In genomic region chr19:7144458-7144857, GRCm38 (mm10) we compare ENCODE assay signal across 10 mouse cellular contexts. TPM values are rescaled to one million over a fixed set of nuclear protein-coding genes. Genes with fewer than 3 reads are reported as not detected.
DNase-seq lines count a peak whose midpoint lies in the region; ATAC-seq lines count a peak whose summit lies in the region.
"Had no signal": no experiment of that assay in that cellular context is flagged by ENCODE, and none has a peak within 500 bp of the region (broad histone marks: within the 10 kb centered on the region; RNA-seq: fewer than 3 reads in every experiment).

No protein-coding gene starts in this region.

- no peak for ATAC-seq in heart, embryonic 14.5 days (ENCODE audit: insufficient number of reproducible peaks, insufficient read depth, low FRiP score, low read depth)
- no peak for ATAC-seq in hindbrain, embryonic 14.5 days (ENCODE audit: low FRiP score)
- ATAC-seq in midbrain, embryonic 12.5 days (ENCODE audit: low FRiP score, low read depth), result no peak
- no peak for ATAC-seq in frontal cortex, adult (ENCODE audit: low TSS enrichment)

- no peak for DNase-seq in heart, adult 9 months (ENCODE audit: low spot score in 2 of 2)
- DNase-seq in ES-CJ7 (ENCODE audit: low read depth, low spot score), result peak; percentile 67
- DNase-seq in hindbrain, embryonic 14.5 days (ENCODE audit: low spot score), result no peak
- DNase-seq in layer of hippocampus, postnatal 25 days (ENCODE audit: extremely low spot score in 1 of 2, low spot score in 1 of 2), result no peak
- no peak for DNase-seq in cerebellum, postnatal 14 days
- DNase-seq: cerebellum, adult 11 months had no signal

- 73% methylated on average over 3 of the region's 3 CpGs for WGBS in heart, embryonic 14.5 days
- 68% methylated on average over 3 of the region's 3 CpGs for WGBS in hindbrain, embryonic 14.5 days
- WGBS in midbrain, embryonic 12.5 days, result 66% methylated on average over 3 of the region's 3 CpGs

- peak overlapping the region; percentile 63; the same call in 1 of the 2 replicates for H3K9ac ChIP-seq in heart, embryonic 14.5 days (ENCODE audit: low read length)
- H3K9ac ChIP-seq in hindbrain, embryonic 14.5 days, result no peak overlapping the region
- no peak overlapping the region for H3K9ac ChIP-seq in midbrain, embryonic 12.5 days (replicated peaks)

- no peaks in the 10 kb centered on the region for H3K9me3 ChIP-seq in heart, embryonic 14.5 days (ENCODE audit: control insufficient read depth, low read length)
- no peaks in the 10 kb centered on the region for H3K9me3 ChIP-seq in hindbrain, embryonic 14.5 days (ENCODE audit: control insufficient read depth, low read length)
- no peaks in the 10 kb centered on the region for H3K9me3 ChIP-seq in midbrain, embryonic 12.5 days

- H3K4me3 ChIP-seq in heart, embryonic 14.5 days (ENCODE audit: control insufficient read depth in 1 of 2, insufficient read depth in 1 of 2, low read depth in 1 of 2, low read length in 2 of 2), result peak overlapping the region in 1 of 2 experiments; percentile 39; a peak in 1 of 4 replicates
- no peak overlapping the region for H3K4me3 ChIP-seq in hindbrain, embryonic 14.5 days (replicated peaks; ENCODE audit: low read length)
- H3K4me3 ChIP-seq in midbrain, embryonic 12.5 days, result no peak overlapping the region

- H3K36me3 ChIP-seq in heart, embryonic 14.5 days (ENCODE audit: control insufficient read depth, insufficient read depth, low read length), result no peaks in the 10 kb centered on the region
- H3K36me3 ChIP-seq in hindbrain, embryonic 14.5 days (replicated peaks; ENCODE audit: control insufficient read depth, insufficient read depth), result no peaks in the 10 kb centered on the region
- no peaks in the 10 kb centered on the region for H3K36me3 ChIP-seq in midbrain, embryonic 12.5 days

- H3K27ac ChIP-seq in heart, embryonic 14.5 days (replicated peaks in 1 of 2; ENCODE audit: control insufficient read depth in 1 of 2, insufficient read depth in 1 of 2, low read depth in 2 of 2, low read length in 2 of 2), result no peak overlapping the region
- no peak overlapping the region for H3K27ac ChIP-seq in hindbrain, embryonic 14.5 days
- no peak overlapping the region for H3K27ac ChIP-seq in midbrain, embryonic 12.5 days (replicated peaks)

- peaks cover 29 to 40% of the 10 kb centered on the region in 2 experiments for H3K4me1 ChIP-seq in heart, embryonic 14.5 days (ENCODE audit: control insufficient read depth in 2 of 2, insufficient read depth in 2 of 2, low read length in 2 of 2)
- peaks cover 66% of the 10 kb centered on the region for H3K4me1 ChIP-seq in hindbrain, embryonic 14.5 days (replicated peaks; ENCODE audit: control insufficient read depth, insufficient read depth, low read length)
- peaks cover 70% of the 10 kb centered on the region for H3K4me1 ChIP-seq in midbrain, embryonic 12.5 days

- H3K27me3 ChIP-seq in heart, embryonic 14.5 days (ENCODE audit: control insufficient read depth, insufficient read depth, low read length), result peaks cover 17% of the 10 kb centered on the region
- 0 out of 2 replicates have a peak, but pooled peaks cover 2% of the 10 kb centered on the region for H3K27me3 ChIP-seq in hindbrain, embryonic 14.5 days (ENCODE audit: control insufficient read depth, insufficient read depth, low read length)
- peaks cover 70% of the 10 kb centered on the region for H3K27me3 ChIP-seq in midbrain, embryonic 12.5 days

- peak overlapping the region; percentile 72 for H3K4me2 ChIP-seq in heart, embryonic 14.5 days (ENCODE audit: low read length)
- H3K4me2 ChIP-seq in hindbrain, embryonic 14.5 days (replicated peaks), result peak overlapping the region; percentile 43
- peak overlapping the region; percentile 58 for H3K4me2 ChIP-seq in midbrain, embryonic 12.5 days (replicated peaks)

RNA-seq across cellular contexts. Expression of gene Flrt1, which starts 38.9 kb away (rescaled TPM):
- 1.4 and 1.5 TPM in 2 replicates for polyA plus RNA-seq in heart, embryonic 14.5 days (2014; fragmentation: Nextera tagmentation; extraction: Ambion mirVana)
- 8.7 and 9.5 TPM in 2 replicates for polyA plus RNA-seq in hindbrain, embryonic 14.5 days (2014; fragmentation: Nextera tagmentation; extraction: Ambion mirVana)
- polyA plus RNA-seq in midbrain, embryonic 12.5 days (2016; fragmentation: Nextera tagmentation; extraction: Ambion mirVana), result 8.0 and 8.2 TPM in 2 replicates
- 10 to 100 TPM; 18.3 to 21.2 TPM for total RNA-seq in layer of hippocampus, postnatal 25 days (2021)
- total RNA-seq: megakaryocyte-erythroid progenitor cell, adult 5-6 weeks had no signal
